Mouse (Mus musculus) CH12.LX (cell line): ENCODE results near the gene Copb1.

Experiments
- BHLHE40 ChIP-seq: IDR thresholded peaks from 2 replicates; pipeline ENCODE4 v1.6.1; 2011; ENCODE audit warnings: mild to moderate bottlenecking, low read depth, low read length, improper control_type of control experiment
- CTCF ChIP-seq, 2 experiments: IDR thresholded peaks in 1 of 2; conservative IDR thresholded peaks in 1 of 2; 2 replicates each; pipeline ENCODE4 v1.5.1; 2011 to 2012; ENCODE audit warnings: low read depth in 2 of 2, low read length in 2 of 2, improper control_type of control experiment in 1 of 2, inconsistent platforms in 1 of 2, mild to moderate bottlenecking in 1 of 2, moderate library complexity in 1 of 2
- HCFC1 ChIP-seq: IDR thresholded peaks from 2 replicates; pipeline ENCODE4 v1.6.1; 2012; ENCODE audit warnings: low read depth, mild to moderate bottlenecking, inconsistent platforms, low read length, improper control_type of control experiment
- MXI1 ChIP-seq: IDR thresholded peaks from 2 replicates; pipeline ENCODE4 v1.6.1; 2011; ENCODE audit warnings: mild to moderate bottlenecking, low read depth, low read length, improper control_type of control experiment
- POLR2A ChIP-seq: IDR thresholded peaks from 2 replicates; pipeline ENCODE4 v1.6.1; 2011; ENCODE audit warnings: low read depth, mild to moderate bottlenecking, improper control_type of control experiment, low read length
- TCF12 ChIP-seq: IDR thresholded peaks from 2 replicates; pipeline ENCODE4 v1.6.1; 2014; ENCODE audit warnings: low read depth, mild to moderate bottlenecking, inconsistent platforms, low read length, improper control_type of control experiment

DNA sequence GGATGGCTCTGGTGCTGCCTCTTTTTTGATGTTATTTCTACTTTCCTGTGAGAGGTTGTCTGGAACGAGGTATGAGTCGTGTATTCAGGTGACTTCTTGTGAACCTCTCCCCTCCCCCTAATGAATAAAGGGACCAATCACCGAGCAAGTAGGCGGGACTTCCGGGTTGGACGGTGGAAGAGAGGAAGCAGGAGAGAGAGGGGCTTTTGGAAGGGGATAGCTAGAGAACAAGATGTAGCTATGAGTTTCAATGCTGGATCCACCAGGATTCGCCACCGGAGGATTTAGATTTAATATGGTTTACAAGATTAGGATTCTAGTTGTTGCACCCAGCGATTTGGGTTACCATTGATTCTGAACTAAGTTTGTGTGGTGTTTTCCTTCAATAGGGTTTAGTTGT, 28.5 kb upstream of the Copb1 start:
- TF ChIP-seq TCF12 (no peak), MXI1 (no peak), CTCF (conservative IDR thresholded peaks at IDR 0.05 in 1 of 2, IDR thresholded peaks at IDR 0.05 in 1 of 2; ENCODE audit: low read depth in 2 of 2, low read length in 2 of 2) (no peak), BHLHE40 (no peak), POLR2A (no peak), HCFC1 (no peak)
